Mouse (Mus musculus) layer of hippocampus, postnatal 25 days (tissue): ENCODE measurements at regions not wholly inside any gene's neighbourhood (a gene's known extent, or its start where the extent isn't known, plus 50 kb on each side); places are given as distances from the start of the nearest gene placed in this dataset.

ENCODE experiments used
- DNase-seq, 2 experiments: peaks; one replicate each; pipeline ENCODE4 v3.0.0; 2022; ENCODE audit warnings: mixed read lengths in 2 of 2, low spot score in 1 of 2; ENCODE audit errors: extremely low spot score in 1 of 2

GRCm38 (mm10) chr14:61880514-61881259 is 273.4 kb downstream of the Kcnrg start:
- DNase-seq = no peak

DNA sequence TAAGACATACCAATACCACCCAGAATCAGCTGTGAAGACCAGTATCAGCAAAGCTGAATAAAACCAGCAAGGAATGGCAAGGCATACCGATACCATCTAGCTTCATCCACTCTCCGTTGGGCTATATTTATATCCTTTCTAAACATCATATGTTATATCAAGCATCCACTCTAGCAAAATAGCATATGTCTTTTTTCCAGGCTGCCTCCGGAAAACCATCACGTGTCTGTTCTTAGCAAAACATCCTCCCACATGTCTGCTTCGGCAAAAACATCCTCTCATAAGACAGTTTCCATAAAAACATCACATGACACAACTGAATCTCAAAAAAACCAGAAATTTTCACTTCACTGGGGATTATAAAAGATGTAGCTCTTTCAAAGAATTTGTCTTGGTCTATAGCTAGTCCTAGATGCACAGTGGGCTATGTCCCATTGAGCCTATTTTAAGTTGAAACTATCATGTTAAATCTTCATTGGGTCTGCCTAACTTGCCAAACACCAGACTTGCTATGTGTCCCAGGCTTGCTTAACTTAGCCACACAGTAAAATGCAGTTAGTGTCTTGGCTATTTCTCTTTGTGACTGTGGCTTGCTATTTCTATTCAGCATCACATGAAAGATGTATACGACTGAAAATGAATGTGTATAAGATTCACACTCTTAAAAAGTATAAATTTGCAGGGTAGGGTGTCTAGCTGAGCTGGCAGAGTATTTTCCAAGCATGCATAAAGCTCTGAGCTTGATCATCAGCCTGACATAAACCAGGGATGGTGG is 278.2 kb downstream of the Kcnrg start:
- no peak for DNase-seq

DNA sequence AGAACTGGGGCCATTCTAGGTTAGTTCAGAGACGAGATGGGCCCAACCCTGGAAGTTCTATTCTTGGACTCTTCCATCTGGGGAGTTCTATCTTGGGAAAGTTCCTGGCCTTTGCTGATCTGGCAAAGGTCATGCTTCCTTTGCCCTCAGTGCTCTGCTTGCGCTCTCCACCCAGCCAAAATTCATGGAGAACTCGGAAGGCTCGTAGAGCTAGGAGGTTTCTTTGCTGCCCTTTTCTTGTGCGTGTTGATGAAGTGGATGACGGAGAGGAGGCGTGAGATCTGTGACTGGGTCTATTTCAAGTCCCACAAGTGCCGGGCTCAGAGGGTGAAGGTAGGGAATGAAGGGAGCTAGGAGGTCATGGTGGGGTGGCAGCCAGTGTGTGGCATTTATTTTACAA is 282.4 kb downstream of the Kcnrg start:
- DNase-seq = no peak

- DNase-seq = no peak
Measured at GRCm38 (mm10) chr14:61893786-61894185, 286.5 kb downstream of the Kcnrg start.

GRCm38 (mm10) chr14:61896879-61897278 is 289.6 kb downstream of the Kcnrg start:
- DNase-seq = no peak

DNA sequence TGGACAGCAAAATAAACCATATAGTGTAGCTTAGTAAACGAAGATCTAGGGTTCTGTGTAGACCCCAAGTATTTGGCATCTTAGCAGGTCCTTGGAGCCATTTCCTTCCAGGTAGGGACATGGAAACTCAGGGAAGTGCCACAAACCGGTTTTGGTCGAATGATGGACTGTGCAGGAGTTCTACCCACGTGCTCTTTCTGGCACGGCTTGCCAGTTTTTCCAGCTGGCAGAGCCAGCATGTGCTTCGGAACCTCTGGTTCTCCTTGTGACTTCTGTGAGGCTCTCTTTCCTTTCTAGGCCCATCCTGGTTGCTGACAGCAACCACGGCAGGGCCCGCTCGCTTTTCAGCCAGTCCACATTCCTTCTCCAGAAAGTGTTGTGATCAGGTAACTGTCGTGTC is 291.4 kb downstream of the Kcnrg start:
- no peak for DNase-seq

DNA sequence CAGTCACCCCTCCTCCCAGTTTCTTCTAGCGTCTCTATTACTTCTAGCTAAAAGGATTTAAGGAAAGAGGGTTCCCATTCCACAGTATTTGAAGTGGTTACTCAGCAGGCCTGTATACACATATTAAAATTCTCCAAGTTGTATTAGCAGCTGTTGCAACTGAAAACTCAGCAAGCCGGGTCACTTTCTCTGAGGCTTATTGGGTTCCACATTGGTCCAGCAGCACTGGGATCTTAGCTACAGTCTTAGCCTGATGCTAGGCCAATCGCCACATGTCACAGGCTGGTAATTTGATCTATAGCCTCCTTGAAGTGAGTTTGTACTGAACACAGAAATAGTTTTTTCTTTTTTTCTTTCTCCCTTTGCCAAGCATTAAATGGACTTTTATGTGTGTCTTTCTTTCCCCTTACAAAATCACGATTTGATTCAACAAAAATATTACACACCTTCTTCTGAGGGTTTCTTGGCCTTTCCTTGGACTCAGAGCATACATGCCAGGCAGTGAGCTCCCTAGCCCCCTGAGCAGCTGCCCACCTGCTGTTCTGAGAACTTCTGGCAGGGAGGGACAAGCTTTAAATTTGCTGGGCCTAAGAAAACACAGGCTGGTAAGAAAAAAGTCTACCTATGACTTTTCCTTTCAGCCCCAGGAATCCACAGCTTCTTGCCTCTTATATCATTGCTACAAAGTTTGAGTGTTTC is 297.3 kb downstream of the Kcnrg start:
- DNase-seq = no peak

DNA sequence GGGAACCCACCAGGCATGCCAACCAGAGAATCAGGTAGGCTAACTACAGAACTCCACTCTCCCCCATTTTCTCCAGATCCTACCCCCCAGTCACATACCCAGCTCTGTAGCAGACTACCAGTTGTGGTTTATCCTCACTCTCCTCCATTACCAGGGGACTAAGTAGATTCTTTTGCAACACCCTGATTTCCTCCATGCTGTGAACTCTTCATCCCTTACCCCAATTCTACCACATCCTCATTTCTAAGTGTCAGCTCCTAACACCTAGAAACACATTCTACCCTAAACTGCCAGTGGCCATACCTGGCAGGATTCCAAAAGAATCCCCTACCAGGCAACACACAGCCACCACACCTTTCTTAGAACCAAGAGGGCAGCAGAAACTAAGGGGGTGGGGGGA is 310.9 kb downstream of the Kcnrg start:
- DNase-seq = no peak

GRCm38 (mm10) chr14:61931811-61932210 is 324.6 kb downstream of the Kcnrg start:
- no peak for DNase-seq

DNA sequence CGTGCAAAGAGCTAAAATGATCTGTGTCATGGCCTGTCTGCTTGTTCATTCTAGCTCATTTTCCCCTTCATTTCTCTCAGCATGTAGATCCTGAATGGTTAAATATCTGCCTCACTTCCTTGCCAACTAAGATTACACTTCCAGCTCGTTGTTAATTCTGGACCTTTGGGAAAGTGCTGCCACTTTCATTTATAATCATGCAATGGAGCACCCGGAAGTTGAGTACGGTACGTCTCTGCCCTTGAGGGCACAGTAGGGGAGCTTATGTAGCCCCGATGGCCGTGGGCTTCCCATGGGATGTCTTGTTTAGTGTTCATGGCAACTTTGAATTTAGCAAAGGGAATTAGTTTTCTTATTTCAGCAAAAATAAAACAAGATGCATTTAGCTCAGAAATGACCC is 334.4 kb downstream of the Kcnrg start:
- no peak for DNase-seq

DNA sequence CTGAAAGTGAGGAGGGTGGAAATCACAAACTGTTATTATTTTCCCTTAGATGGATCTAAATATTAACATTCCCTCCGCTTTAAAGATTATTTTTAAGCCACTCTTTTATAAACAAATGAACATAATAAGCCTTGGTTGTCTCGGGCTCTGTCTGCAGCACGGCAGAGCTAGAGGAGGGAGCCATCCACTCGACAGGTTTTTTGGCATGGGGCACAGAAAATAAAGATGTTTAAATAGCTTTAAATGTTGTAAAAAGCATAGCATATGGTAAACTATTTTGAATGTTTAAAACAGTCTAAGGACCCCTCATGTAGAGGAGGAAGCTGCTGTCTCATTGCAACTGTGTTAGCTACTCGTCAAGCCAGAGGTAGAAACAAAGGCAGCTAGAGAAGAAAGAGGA is 338.4 kb downstream of the Kcnrg start:
- no peak for DNase-seq

GRCm38 (mm10) chr14:61949446-61949845 is 342.2 kb downstream of the Kcnrg start:
- DNase-seq = no peak

- no peak for DNase-seq
Measured at GRCm38 (mm10) chr14:61950004-61950403, 342.4 kb upstream of the Rnaseh2b start.

DNA sequence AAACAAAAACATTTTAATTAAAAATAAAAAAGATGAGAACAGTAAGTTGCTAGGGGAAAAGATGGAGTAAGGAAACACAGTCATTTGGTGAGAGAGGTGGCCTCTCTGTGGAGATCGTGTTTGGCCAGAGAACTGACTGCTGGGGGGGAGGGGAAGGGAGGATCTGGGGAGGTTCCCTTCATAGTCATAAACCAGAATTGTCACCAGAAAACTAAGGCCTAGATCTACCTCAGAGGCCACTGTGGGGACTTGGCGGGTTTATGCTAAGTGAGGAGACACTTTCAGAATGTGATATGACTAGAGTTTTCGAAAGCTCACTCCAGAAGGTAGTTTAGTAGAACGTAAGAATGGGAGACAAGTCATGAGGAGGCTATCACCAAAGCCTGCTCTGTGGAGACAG is 339.4 kb upstream of the Rnaseh2b start:
- no peak for DNase-seq

GRCm38 (mm10) chr14:61955416-61955815 is 337.0 kb upstream of the Rnaseh2b start:
- no peak for DNase-seq

- no peak for DNase-seq
Measured at GRCm38 (mm10) chr14:61960243-61960957, 332.0 kb upstream of the Rnaseh2b start.

DNA sequence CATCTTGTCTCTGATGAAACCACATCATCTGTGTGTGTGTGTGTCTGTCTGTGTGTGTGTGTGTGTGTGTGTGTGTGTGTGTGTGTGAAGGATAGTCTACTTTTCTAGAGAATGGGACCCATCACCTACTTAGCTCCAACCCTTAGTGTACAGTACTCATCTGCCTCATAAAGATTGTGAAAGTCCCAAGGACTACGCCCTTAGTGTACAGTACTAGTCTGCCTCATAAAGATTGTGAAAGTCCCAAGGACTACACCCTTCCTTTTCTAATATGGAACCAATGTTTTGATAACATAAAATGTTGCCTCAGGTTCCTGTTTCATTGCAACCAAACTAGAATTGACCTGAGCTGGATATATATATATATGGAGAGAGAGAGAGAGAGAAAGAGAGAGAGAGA is 323.9 kb upstream of the Rnaseh2b start:
- no peak for DNase-seq

GRCm38 (mm10) chr14:61968957-61969535 is 323.3 kb upstream of the Rnaseh2b start:
- DNase-seq = no peak

DNA sequence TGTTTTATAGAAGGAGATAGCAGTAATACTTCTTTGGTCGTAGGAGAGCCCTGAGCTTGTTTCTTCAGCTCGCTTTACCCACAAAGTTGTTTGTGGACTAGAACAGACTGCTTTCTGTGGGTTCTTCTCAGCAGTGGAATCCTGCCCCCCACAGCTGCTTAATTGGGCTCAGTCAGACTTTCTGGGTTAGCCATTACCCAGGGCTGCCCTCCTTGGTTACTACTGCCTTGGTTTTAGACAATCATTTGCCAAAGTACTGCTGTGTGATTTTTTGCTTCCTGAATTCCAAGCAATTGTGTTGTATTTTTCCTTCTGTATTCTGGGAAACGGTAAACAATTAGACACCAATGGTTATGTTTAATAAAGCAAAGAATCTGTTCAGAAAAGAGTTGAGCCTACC is 321.8 kb upstream of the Rnaseh2b start:
- DNase-seq = no peak
